Comparison of ENCODE assay signal across 8 mouse cellular contexts in genomic region chr3:153501333-153501877, GRCm38 (mm10).
DNase-seq lines count a peak whose midpoint lies in the region; ATAC-seq and TF ChIP-seq lines count a peak whose summit lies in the region.

No protein-coding gene starts in this region.

- H3K4me1 ChIP-seq in kidney, embryonic 15.5 days = no peaks in the 10 kb centered on the region
- no peaks in the 10 kb centered on the region for H3K4me1 ChIP-seq in embryonic facial prominence, embryonic 11.5 days (ENCODE audit: control insufficient read depth, insufficient read depth, low read length)
- H3K4me1 ChIP-seq in neural tube, embryonic 12.5 days = no peaks in the 10 kb centered on the region
- H3K4me1 ChIP-seq in thymus, adult 2 months (replicated peaks; ENCODE audit: control insufficient read depth, insufficient read depth, low read length) = no peaks in the 10 kb centered on the region

- peak; percentile 58 for DNase-seq in kidney, adult 18-20 months
- DNase-seq in adrenal gland, postnatal 4 days (ENCODE audit: low spot score in 2 of 2) = peak; percentile 49 to 53
- DNase-seq in embryonic facial prominence, embryonic 11.5 days (ENCODE audit: low spot score) = peak; percentile 79
- peak; percentile 42 for DNase-seq in hindlimb bud, embryonic 11.5 days (ENCODE audit: extremely low spot score, low read depth, low spot score)
- DNase-seq in left cerebral cortex, postnatal 4 days = peak; percentile 89
- DNase-seq in thymus, adult 2 months = peak; percentile 48

- H3K36me3 ChIP-seq in kidney, embryonic 15.5 days = peaks cover 4% of the 10 kb centered on the region; the same call in 1 of the 2 replicates
- H3K36me3 ChIP-seq in embryonic facial prominence, embryonic 11.5 days (replicated peaks; ENCODE audit: control insufficient read depth, insufficient read depth, low read depth, low read length) = no peaks in the 10 kb centered on the region
- no peaks in the 10 kb centered on the region for H3K36me3 ChIP-seq in neural tube, embryonic 12.5 days
- no peaks in the 10 kb centered on the region for H3K36me3 ChIP-seq in thymus, adult 2 months (ENCODE audit: control insufficient read depth, insufficient read depth, low read length)

- intact Hi-C loops in left cerebral cortex, postnatal 4 days (cut with DNase I) = no loop called here

- H3K4me3 ChIP-seq in kidney, embryonic 15.5 days (replicated peaks) = no peak overlapping the region
- no peak overlapping the region for H3K4me3 ChIP-seq in embryonic facial prominence, embryonic 11.5 days (ENCODE audit: low read depth, low read length)
- H3K4me3 ChIP-seq in neural tube, embryonic 12.5 days = no peak overlapping the region
- no peak overlapping the region for H3K4me3 ChIP-seq in thymus, adult 2 months (ENCODE audit: control insufficient read depth, insufficient read depth, low read length)

- no peak overlapping the region for H3K27ac ChIP-seq in kidney, embryonic 15.5 days
- H3K27ac ChIP-seq in embryonic facial prominence, embryonic 11.5 days (replicated peaks; ENCODE audit: low read depth, low read length) = no peak overlapping the region
- no peak overlapping the region for H3K27ac ChIP-seq in neural tube, embryonic 12.5 days
- no peak overlapping the region for H3K27ac ChIP-seq in thymus, adult 2 months (ENCODE audit: control insufficient read depth, insufficient read depth, low read length)

- no peak overlapping the region for H3K9ac ChIP-seq in kidney, embryonic 15.5 days
- H3K9ac ChIP-seq in embryonic facial prominence, embryonic 11.5 days (replicated peaks; ENCODE audit: low read length) = no peak overlapping the region
- H3K9ac ChIP-seq in neural tube, embryonic 12.5 days = no peak overlapping the region

- no peak for ATAC-seq in kidney, embryonic 15.5 days (replicated peaks; ENCODE audit: low FRiP score)
- no peak for ATAC-seq in embryonic facial prominence, embryonic 11.5 days (replicated peaks; ENCODE audit: insufficient number of reproducible peaks, low FRiP score, low TSS enrichment, low read depth)
- 0 out of 2 replicates have a peak, but pooled peaks have one; percentile 50 for ATAC-seq in neural tube, embryonic 12.5 days (ENCODE audit: low FRiP score, low read depth)

- WGBS in kidney, embryonic 15.5 days = 60% methylated on average over 3 of the region's 3 CpGs
- WGBS in embryonic facial prominence, embryonic 11.5 days = 57% methylated on average over 3 of the region's 3 CpGs
- 59% methylated on average over 3 of the region's 3 CpGs for WGBS in neural tube, embryonic 12.5 days
- 67% methylated on average over 3 of the region's 3 CpGs for WGBS in thymus, adult 2 months

- no peaks in the 10 kb centered on the region for H3K27me3 ChIP-seq in kidney, embryonic 15.5 days
- H3K27me3 ChIP-seq in embryonic facial prominence, embryonic 11.5 days (ENCODE audit: control insufficient read depth, insufficient read depth, low read length) = no peaks in the 10 kb centered on the region
- no peaks in the 10 kb centered on the region for H3K27me3 ChIP-seq in neural tube, embryonic 12.5 days (replicated peaks)
- H3K27me3 ChIP-seq in thymus, adult 2 months (ENCODE audit: control insufficient read depth, insufficient read depth, low read length) = no peaks in the 10 kb centered on the region

- H3K9me3 ChIP-seq in kidney, embryonic 15.5 days (replicated peaks) = no peaks in the 10 kb centered on the region
- H3K9me3 ChIP-seq in embryonic facial prominence, embryonic 11.5 days (replicated peaks; ENCODE audit: control insufficient read depth, low read length) = no peaks in the 10 kb centered on the region
- H3K9me3 ChIP-seq in neural tube, embryonic 12.5 days = no peaks in the 10 kb centered on the region

- no peak overlapping the region for H3K4me2 ChIP-seq in kidney, embryonic 15.5 days
- no peak overlapping the region for H3K4me2 ChIP-seq in embryonic facial prominence, embryonic 11.5 days (ENCODE audit: low read depth, low read length)
- no peak overlapping the region for H3K4me2 ChIP-seq in neural tube, embryonic 12.5 days (replicated peaks)

- peak; percentile 32; the same call in 1 of the 2 replicates for TF ChIP-seq CTCF in thymus, adult 2 months (IDR thresholded peaks at IDR 0.05; ENCODE audit: borderline replicate concordance, control insufficient read depth, extremely low read depth, insufficient read depth, low read length, poor library complexity)

- no peak for TF ChIP-seq POLR2A in thymus, adult 2 months (IDR thresholded peaks at IDR 0.05; ENCODE audit: control insufficient read depth, extremely low read depth, insufficient read depth, low read length, poor library complexity)
